Mouse (Mus musculus) MEL-GATA-1-ER (cell line): ENCODE results near the gene Idh2.
"Not testable (repeated sequence)": the region's sequence is repeated elsewhere in the genome, so short reads cannot be mapped to it uniquely, and the experiment has no call there.

ENCODE experiments used
- DNase-seq: peaks from one replicate; pipeline ENCODE4 v3.0.0-alpha.2; 2012; ENCODE audit warnings: low read depth; ENCODE audit errors: extremely low read depth

The Idh2 gene

DNA sequence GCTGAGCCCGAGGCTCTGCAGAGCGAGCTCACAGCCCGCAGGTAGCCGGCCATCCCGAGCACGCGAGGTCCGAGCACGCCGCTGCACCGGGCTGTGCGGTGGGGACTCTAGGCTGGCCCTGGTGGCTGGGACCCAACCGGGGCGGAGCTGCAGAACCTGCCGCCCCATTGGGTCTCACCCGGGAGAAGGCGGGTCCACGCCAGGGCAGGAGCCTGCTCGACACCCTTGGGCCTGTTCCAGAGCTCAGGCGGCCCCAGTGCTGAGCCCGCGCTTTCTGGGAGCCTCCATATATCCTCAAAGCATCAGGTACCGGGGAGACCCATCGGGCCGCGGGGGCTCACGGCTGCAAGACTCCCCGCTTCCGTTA is at the start of gene Idh2:
Gene Idh2, minus strand, starts transcription at position 169 of the 367 bp plus-strand sequence.
- peak; percentile 70 for DNase-seq

- DNase-seq: no peak
Measured at GRCm38 (mm10) chr7:80160945-80161306, 45.7 kb upstream of the Idh2 start.

GRCm38 (mm10) chr7:80160293-80160944 is 45.2 kb upstream of the Idh2 start:
- DNase-seq: no peak

DNA sequence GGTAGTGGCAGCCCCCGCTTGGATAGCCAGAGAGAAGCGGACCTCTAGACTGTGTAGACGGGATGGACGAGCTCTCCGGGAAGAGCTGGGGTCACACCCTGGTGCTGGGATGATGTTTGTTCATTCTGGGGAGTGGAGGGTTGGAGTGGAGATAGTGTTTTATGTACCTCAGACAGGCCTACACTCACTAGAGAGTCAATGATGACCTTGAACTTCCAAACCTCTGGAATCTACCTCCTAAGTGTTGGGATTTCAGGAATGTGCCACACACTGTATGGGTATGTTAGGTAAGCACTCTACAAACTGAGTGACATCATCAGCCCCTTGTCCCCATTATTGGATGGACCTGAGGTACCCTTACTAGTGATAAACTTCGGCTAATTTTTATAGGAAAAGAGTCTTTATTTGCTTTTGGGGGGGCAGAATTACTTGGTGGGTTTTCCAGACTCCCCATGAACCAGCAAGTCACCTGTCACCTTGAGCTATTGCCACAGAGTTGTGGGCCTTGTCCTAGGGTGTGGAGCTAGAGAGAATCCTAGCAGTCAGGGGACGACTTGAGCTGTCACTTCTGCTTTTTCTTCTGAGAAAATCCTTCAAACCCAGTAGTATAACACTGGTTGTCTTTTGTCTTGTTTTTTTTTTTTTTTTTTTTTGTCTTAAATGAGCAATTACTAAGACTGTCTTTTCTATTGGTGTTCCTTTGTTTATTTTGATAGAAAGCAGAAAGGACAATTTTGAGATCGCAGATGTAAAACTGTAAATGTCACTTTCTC is 43.5 kb upstream of the Idh2 start:
- no peak for DNase-seq

- DNase-seq: no peak
Measured at GRCm38 (mm10) chr7:80156711-80157227, 41.6 kb upstream of the Idh2 start.

GRCm38 (mm10) chr7:80154689-80155088 is 39.5 kb upstream of the Idh2 start:
- DNase-seq: peak; percentile 63

- no peak for DNase-seq
Measured at GRCm38 (mm10) chr7:80152756-80153155, 37.6 kb upstream of the Idh2 start.

DNA sequence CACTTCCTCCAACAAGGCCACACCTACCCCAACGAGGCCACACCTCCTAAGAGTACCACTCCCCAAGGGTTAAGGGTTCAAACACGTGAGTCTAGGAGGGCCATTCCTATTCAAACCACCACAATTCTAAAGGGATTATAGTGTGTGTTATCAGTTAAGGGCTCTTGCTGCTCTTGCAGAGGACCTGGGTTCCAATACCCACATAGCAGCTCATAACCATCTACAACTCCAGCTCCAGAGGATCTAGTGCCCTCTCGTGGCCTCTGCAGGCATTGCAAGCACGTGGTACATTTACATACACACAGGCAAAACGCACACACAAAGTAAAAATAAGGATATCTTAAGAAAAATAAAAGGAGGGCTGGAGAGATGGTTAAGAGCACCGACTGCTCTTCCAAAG is 37.0 kb upstream of the Idh2 start:
- peak; percentile 74 for DNase-seq

DNA sequence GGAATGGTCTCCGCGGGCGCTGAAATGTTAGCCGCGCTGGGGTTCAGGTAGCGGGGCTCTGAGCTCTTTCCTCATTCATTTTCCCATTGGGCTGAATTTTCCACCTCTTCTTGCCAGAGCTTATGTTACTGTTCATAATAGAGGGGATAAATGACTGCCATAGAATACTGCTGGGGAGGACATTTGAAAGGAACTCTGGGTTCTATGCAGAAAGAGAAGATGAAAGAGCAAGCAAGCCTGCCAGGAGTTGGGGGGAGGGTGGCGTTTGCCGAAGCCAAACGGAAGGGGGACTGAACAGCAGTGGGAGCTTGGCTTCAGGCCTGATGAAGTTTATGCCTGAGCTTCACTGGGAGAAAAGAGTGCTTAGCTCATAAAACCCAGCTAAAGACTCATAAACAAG is 34.2 kb upstream of the Idh2 start:
- no peak for DNase-seq

GRCm38 (mm10) chr7:80146077-80146476 is 30.9 kb upstream of the Idh2 start:
- DNase-seq: peak; percentile 96

DNA sequence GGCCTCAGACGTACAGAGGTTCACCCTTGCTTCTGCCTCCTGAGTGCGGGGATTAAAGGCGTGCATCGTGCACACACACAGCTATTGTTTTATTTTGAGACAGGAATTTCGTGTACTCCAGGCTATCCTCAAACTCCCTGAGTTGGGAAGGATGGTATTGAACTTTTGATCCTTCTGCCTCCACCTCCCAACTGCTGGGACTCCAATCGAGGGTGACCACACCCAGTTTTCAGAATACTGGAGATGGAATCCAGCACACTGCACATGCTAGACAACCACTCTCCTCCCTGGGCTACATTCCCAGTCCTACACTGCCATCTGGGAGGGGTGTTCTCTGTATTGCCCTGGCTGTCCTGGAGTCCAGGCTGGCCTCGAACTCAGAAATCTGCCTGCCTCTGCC is 29.5 kb upstream of the Idh2 start:
- DNase-seq: no peak

- DNase-seq: peak; percentile 98
Measured at GRCm38 (mm10) chr7:80143331-80144273, 28.4 kb upstream of the Idh2 start.

DNA sequence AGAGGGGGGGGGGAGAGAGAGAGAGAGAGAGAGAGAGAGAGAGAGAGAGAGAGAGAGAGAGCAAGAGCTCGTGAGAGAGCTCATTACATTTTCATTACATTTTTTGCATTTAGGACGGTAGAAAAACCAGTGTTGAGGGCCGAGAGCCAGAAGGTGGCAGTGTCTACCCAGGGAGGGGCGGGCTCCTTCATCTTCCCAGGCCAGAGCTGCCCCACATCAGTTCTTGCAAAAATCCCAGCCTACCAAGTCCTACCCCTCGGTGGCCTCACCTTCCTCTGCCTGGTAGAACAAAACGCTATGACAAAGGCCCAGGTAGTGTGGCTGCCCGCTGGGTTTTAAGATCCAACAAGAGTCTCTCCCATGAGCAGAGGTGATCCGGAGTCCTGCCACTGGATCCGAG is 25.6 kb upstream of the Idh2 start:
- DNase-seq: no peak

GRCm38 (mm10) chr7:80138375-80138774 is 23.2 kb upstream of the Idh2 start:
- DNase-seq: no peak

DNA sequence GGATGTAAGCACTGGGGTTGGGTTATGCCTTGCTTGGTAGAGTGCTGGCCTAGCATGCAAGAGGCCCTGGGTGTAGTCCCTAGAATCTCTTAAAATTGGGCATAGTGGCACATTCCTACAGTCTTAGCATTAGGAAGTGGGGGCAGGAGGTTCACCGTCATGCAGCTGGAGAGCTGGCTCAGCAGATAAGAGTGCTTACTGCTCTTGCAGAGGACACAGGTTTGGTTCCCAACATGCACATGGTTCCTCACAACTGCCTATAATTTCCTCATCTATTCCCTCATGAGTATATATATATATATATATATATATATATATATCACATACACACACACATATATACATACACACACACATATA is 20.0 kb upstream of the Idh2 start:
- DNase-seq: no peak

- no peak for DNase-seq
Measured at GRCm38 (mm10) chr7:80134454-80135172, 19.4 kb upstream of the Idh2 start.

DNA sequence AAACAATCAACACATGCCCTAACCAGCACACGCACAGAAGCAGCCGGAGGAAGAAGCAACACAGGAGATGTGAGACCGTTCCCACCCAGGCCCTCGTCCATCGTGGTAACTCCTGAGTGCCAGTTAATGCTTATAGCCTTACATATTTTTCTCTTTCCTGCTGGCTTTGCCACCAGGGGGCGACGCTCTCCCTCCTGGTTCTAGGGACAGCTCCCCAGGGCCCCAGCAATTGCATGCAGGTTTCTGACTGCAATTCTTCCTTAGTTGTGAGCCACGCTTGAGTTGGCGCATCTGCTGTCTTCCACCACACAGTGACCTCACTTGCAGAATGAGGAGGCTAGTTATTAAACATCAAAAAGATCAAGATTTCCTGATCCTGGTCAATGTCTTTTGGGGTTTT is 17.3 kb upstream of the Idh2 start:
- peak; percentile 77 for DNase-seq

GRCm38 (mm10) chr7:80131315-80131714 is 16.1 kb upstream of the Idh2 start:
- not testable (repeated sequence) for DNase-seq

- no peak for DNase-seq
Measured at GRCm38 (mm10) chr7:80130344-80131055, 15.3 kb upstream of the Idh2 start.

DNA sequence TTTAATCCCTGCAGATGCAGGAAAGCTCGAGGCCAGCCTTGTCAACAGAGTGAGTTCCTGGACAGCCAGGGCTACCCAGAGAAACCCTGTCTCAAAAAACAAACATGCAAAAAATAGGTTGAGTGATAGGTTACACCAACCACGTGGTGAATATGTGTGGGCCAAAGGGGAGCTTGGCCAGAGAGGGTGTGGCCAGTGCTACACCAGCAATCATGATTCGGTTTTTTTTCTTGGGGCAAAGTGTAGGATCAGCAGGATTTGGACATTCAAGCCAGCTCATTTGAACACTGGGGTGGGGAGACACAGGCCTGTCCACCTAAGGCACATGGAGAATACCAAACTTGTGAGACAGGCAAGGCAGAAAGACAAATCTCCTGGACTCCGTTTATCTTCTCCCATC is 14.1 kb upstream of the Idh2 start:
- no peak for DNase-seq

GRCm38 (mm10) chr7:80123672-80124071 is 8.5 kb upstream of the Idh2 start:
- DNase-seq: no peak
